Mouse (Mus musculus): ENCODE data around the gene Il17f. TPM values are rescaled to one million over a fixed set of nuclear protein-coding genes. Genes with fewer than 3 reads are reported as not detected.

Il17f gene
- polyA plus RNA-seq, 1 experiment from 2014 or later = not detected

- TF ChIP-seq CTCF (IDR thresholded peaks at IDR 0.05; ENCODE audit: low read depth) = no peak
- Histone ChIP-seq H3K4me3 (ENCODE audit: low read depth, low read length) (no peak overlapping the region), H3K36me3 (ENCODE audit: insufficient read depth) (no peaks in the 10 kb centered on the region), H3K4me2 (no peak overlapping the region), H3K27me3 (ENCODE audit: insufficient read depth, low read length) (no peaks in the 10 kb centered on the region), H3K27ac (ENCODE audit: low read depth) (no peak overlapping the region), H3K9ac (no peak overlapping the region), H3K4me1 (ENCODE audit: insufficient read depth) (no peaks in the 10 kb centered on the region), H3K9me3 (ENCODE audit: low read depth, low read length) (no peaks in the 10 kb centered on the region)
- 68% methylated on average over 3 of the region's 3 CpGs for WGBS
- DNase-seq (no peak), ATAC-seq (ENCODE audit: insufficient read depth) (no peak)
These were observed 32.8 kb downstream of the Il17f start for GRCm38 (mm10) chr1:20757586-20757985.

DNA sequence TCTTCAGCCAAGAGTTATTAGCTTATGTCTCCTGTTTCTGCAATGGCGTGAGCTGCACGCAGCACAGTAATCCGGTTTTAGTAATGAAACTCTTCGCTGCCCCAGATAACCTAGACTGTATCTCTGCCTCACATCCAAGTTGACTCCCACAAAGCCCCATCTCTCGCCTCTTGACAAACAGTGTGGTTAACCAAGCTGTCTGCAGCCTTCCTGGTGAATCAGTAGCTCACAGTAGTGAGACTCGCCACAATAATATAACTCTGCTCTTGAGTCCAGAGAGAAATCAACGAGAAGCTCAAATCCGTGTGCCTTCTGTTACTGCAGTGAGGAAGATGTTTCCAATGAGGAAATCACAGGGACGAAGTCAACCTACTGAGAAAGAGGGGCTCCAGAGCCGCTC is 36.0 kb downstream of the Il17f start:
- Histone ChIP-seq H3K9ac (no peak overlapping the region), H3K27ac (ENCODE audit: low read depth) (no peak overlapping the region), H3K4me1 (ENCODE audit: insufficient read depth) (no peaks in the 10 kb centered on the region), H3K27me3 (ENCODE audit: insufficient read depth, low read length) (no peaks in the 10 kb centered on the region), H3K36me3 (ENCODE audit: insufficient read depth) (no peaks in the 10 kb centered on the region), H3K9me3 (ENCODE audit: low read depth, low read length) (no peaks in the 10 kb centered on the region), H3K4me3 (ENCODE audit: low read depth, low read length) (no peak overlapping the region), H3K4me2 (no peak overlapping the region)
- no peak for DNase-seq
- TF ChIP-seq CTCF (IDR thresholded peaks at IDR 0.05; ENCODE audit: low read depth) = no peak
- ATAC-seq (ENCODE audit: insufficient read depth) = no peak
- 77% methylated on average over 10 of the region's 10 CpGs for WGBS

GRCm38 (mm10) chr1:20740496-20740998 is 49.9 kb downstream of the Il17f start:
- no peak for ATAC-seq (ENCODE audit: insufficient read depth)
- 36% methylated on average over 3 of the region's 3 CpGs for WGBS

GRCm38 (mm10) chr1:20738483-20738882 is 51.9 kb downstream of the Il17f start:
- no peak for ATAC-seq (ENCODE audit: insufficient read depth)
- H3K27ac ChIP-seq (ENCODE audit: low read depth) = no peak overlapping the region
- no peak overlapping the region for H3K4me3 ChIP-seq (ENCODE audit: low read depth, low read length)
- no peaks in the 10 kb centered on the region for H3K4me1 ChIP-seq (ENCODE audit: insufficient read depth)
- H3K9ac ChIP-seq = no peak overlapping the region
- H3K27me3 ChIP-seq (ENCODE audit: insufficient read depth, low read length) = no peaks in the 10 kb centered on the region
- TF ChIP-seq CTCF (IDR thresholded peaks at IDR 0.05; ENCODE audit: low read depth) = peak; percentile 33
- peak; percentile 32 for DNase-seq
- no peak overlapping the region for H3K4me2 ChIP-seq
- no peaks in the 10 kb centered on the region for H3K9me3 ChIP-seq (ENCODE audit: low read depth, low read length)
- H3K36me3 ChIP-seq (ENCODE audit: insufficient read depth) = no peaks in the 10 kb centered on the region
- WGBS = 84% methylated on average over 2 of the region's 2 CpGs

More at GRCm38 (mm10) chr1:20740496-20740998, 49.9 kb downstream of the Il17f start:
- TF ChIP-seq CTCF (IDR thresholded peaks at IDR 0.05; ENCODE audit: low read depth) = no peak
- Histone ChIP-seq H3K27ac (ENCODE audit: low read depth) (no peak overlapping the region), H3K9me3 (ENCODE audit: low read depth, low read length) (no peaks in the 10 kb centered on the region), H3K36me3 (ENCODE audit: insufficient read depth) (no peaks in the 10 kb centered on the region), H3K4me1 (ENCODE audit: insufficient read depth) (no peaks in the 10 kb centered on the region), H3K27me3 (ENCODE audit: insufficient read depth, low read length) (no peaks in the 10 kb centered on the region), H3K4me3 (ENCODE audit: low read depth, low read length) (no peak overlapping the region), H3K4me2 (no peak overlapping the region), H3K9ac (no peak overlapping the region)
- no peak for DNase-seq

GRCm38 (mm10) chr1:20736572-20736971 is 53.8 kb downstream of the Il17f start:
- DNase-seq = no peak
- Histone ChIP-seq H3K9me3 (ENCODE audit: low read depth, low read length) (no peaks in the 10 kb centered on the region), H3K4me2 (no peak overlapping the region), H3K9ac (no peak overlapping the region), H3K4me1 (ENCODE audit: insufficient read depth) (no peaks in the 10 kb centered on the region), H3K4me3 (ENCODE audit: low read depth, low read length) (no peak overlapping the region), H3K27ac (ENCODE audit: low read depth) (no peak overlapping the region), H3K27me3 (ENCODE audit: insufficient read depth, low read length) (no peaks in the 10 kb centered on the region), H3K36me3 (ENCODE audit: insufficient read depth) (no peaks in the 10 kb centered on the region)
- 79% methylated on average over 4 of the region's 4 CpGs for whole genome bisulfite sequencing
- TF ChIP-seq CTCF (IDR thresholded peaks at IDR 0.05; ENCODE audit: low read depth) = no peak
- ATAC-seq (ENCODE audit: insufficient read depth) = no peak

- Histone ChIP-seq H3K9ac (no peak within 1 kb of the TSS), H3K4me2 (no peak within 1 kb of the TSS), H3K4me1 (ENCODE audit: insufficient read depth) (no peaks in the 10 kb centered on the region), H3K27me3 (ENCODE audit: insufficient read depth, low read length) (no peaks in the 10 kb centered on the region), H3K4me3 (ENCODE audit: low read depth, low read length) (no peak within 1 kb of the TSS), H3K36me3 (ENCODE audit: insufficient read depth) (no peaks in the 10 kb centered on the region), H3K27ac (ENCODE audit: low read depth) (no peak within 1 kb of the TSS), H3K9me3 (ENCODE audit: low read depth, low read length) (no peaks in the 10 kb centered on the region)
- 88% methylated on average over 10 of the region's 10 CpGs for WGBS
- ATAC-seq (ENCODE audit: insufficient read depth) (no peak), DNase-seq (no peak)
- no peak for TF ChIP-seq CTCF (IDR thresholded peaks at IDR 0.05; ENCODE audit: low read depth)
These were observed 59.5 kb downstream of the Il17f start, which contains the start of gene Il17a for GRCm38 (mm10) chr1:20730903-20731302. Gene Il17a, plus strand, starts transcription at chr1:20730905.

Other genes with a start within 250 kb of the Il17f start
- 0.67 and 0.78 TPM in 2 replicates for gene Pkhd1, start 172.6 kb downstream of the Il17f start, polyA plus RNA-seq (2014; fragmentation: Nextera tagmentation; extraction: Ambion mirVana)
- not detected in 2 replicates for gene Il17a, start 59.7 kb downstream of the Il17f start, polyA plus RNA-seq (2014; fragmentation: Nextera tagmentation; extraction: Ambion mirVana)
- 206 and 207 TPM in 2 replicates for gene Mcm3, start 29.7 kb upstream of the Il17f start, polyA plus RNA-seq (2014; fragmentation: Nextera tagmentation; extraction: Ambion mirVana)
- gene Paqr8, start 100.0 kb upstream of the Il17f start, polyA plus RNA-seq (2014; fragmentation: Nextera tagmentation; extraction: Ambion mirVana) = 4.8 and 5.4 TPM in 2 replicates
- 2.3 and 3.0 TPM in 2 replicates for gene Efhc1, start 161.0 kb upstream of the Il17f start, polyA plus RNA-seq (2014; fragmentation: Nextera tagmentation; extraction: Ambion mirVana)

Measured in lung, embryonic 14.5 days (tissue).